Mouse (Mus musculus) CH12.LX (cell line): ENCODE data around the gene Mcl1. TPM values are rescaled to one million over a fixed set of nuclear protein-coding genes. Genes with fewer than 3 reads are reported as not detected.

ENCODE experiments used
- DNase-seq: peaks from one replicate; pipeline ENCODE4 v3.0.0-alpha.2; 2013; ENCODE audit errors: extremely low read depth
- H3K27ac ChIP-seq: 2 replicates; pipeline ENCODE4 v1.5.1; 2012; ENCODE audit warnings: low read depth, mild to moderate bottlenecking, control low read depth, moderate library complexity; ENCODE audit not compliant: insufficient read depth
- H3K27me3 ChIP-seq: replicated peaks from 2 replicates; pipeline ENCODE3; 2012; ENCODE audit warnings: inconsistent platforms
- H3K36me3 ChIP-seq, 2 experiments: replicated peaks in 1 of 2; 2 replicates each; pipeline versions ENCODE3 to v1.6.1; 2012; ENCODE audit warnings: inconsistent platforms in 1 of 2, low read length in 1 of 2, mild to moderate bottlenecking in 1 of 2, mixed read lengths in 1 of 2, moderate library complexity in 1 of 2; ENCODE audit not compliant: control insufficient read depth in 1 of 2, insufficient read depth in 1 of 2
- H3K4me1 ChIP-seq, 2 experiments: 2 replicates each; pipeline ENCODE4 v1.6.1; 2012; ENCODE audit warnings: inconsistent platforms in 1 of 2, moderate library complexity in 1 of 2; ENCODE audit not compliant: insufficient read depth in 2 of 2, control insufficient read depth in 1 of 2
- H3K4me2 ChIP-seq: 2 replicates; pipeline ENCODE4 v1.6.1; 2012; ENCODE audit warnings: low read depth, mild to moderate bottlenecking, control low read depth; ENCODE audit not compliant: poor library complexity, insufficient read depth, severe bottlenecking
- H3K4me3 ChIP-seq, 3 experiments: fragments of 150-350 bp in 1 of 3; sonication (generic) in 1 of 3; replicated peaks in 1 of 3; 2 replicates each; pipeline versions ENCODE3 to v1.5.1; 2011 to 2012; ENCODE audit warnings: low read depth in 2 of 3, low read length in 2 of 3, mild to moderate bottlenecking in 2 of 3, moderate library complexity in 2 of 3, control low read depth in 1 of 3, improper control_type of control experiment in 1 of 3, inconsistent platforms in 1 of 3, mixed read lengths in 1 of 3; ENCODE audit not compliant: poor library complexity in 1 of 3
- H3K79me2 ChIP-seq: replicated peaks from 2 replicates; pipeline ENCODE4 v1.6.1; 2012; ENCODE audit warnings: mild to moderate bottlenecking, moderate library complexity; ENCODE audit not compliant: control insufficient read depth, poor library complexity, insufficient read depth, severe bottlenecking; ENCODE audit errors: extremely low read depth
- H3K9ac ChIP-seq: 2 replicates; pipeline ENCODE4 v1.6.1; 2012; ENCODE audit warnings: low read depth, mild to moderate bottlenecking, control low read depth, moderate library complexity; ENCODE audit not compliant: insufficient read depth
- H3K9me3 ChIP-seq: replicated peaks from 2 replicates; pipeline ENCODE3; 2012; ENCODE audit warnings: low read length, inconsistent platforms, mixed read lengths
- CTCF ChIP-seq, 2 experiments: IDR thresholded peaks in 1 of 2; conservative IDR thresholded peaks in 1 of 2; 2 replicates each; pipeline ENCODE4 v1.5.1; 2011 to 2012; ENCODE audit warnings: low read depth in 2 of 2, low read length in 2 of 2, improper control_type of control experiment in 1 of 2, inconsistent platforms in 1 of 2, mild to moderate bottlenecking in 1 of 2, moderate library complexity in 1 of 2
- E2F4 ChIP-seq: IDR thresholded peaks from 2 replicates; pipeline ENCODE4 v1.6.1; 2011; ENCODE audit warnings: low read depth, low read length, improper control_type of control experiment; ENCODE audit not compliant: insufficient replicate concordance
- ELF1 ChIP-seq: IDR thresholded peaks from 2 replicates; pipeline ENCODE4 v1.6.1; 2014; ENCODE audit warnings: low read depth, mild to moderate bottlenecking, inconsistent platforms, low read length, improper control_type of control experiment
- ETS1 ChIP-seq: conservative IDR thresholded peaks from 2 replicates; pipeline ENCODE4 v1.6.1; 2012; ENCODE audit warnings: low read depth, mild to moderate bottlenecking, inconsistent platforms, low read length, improper control_type of control experiment, moderate library complexity
- GABPA ChIP-seq: IDR thresholded peaks from 2 replicates; pipeline ENCODE4 v1.6.1; 2012; ENCODE audit warnings: low read depth, low read length, improper control_type of control experiment, inconsistent platforms; ENCODE audit not compliant: insufficient replicate concordance
- JUN ChIP-seq: IDR thresholded peaks from 2 replicates; pipeline ENCODE4 v1.6.1; 2011; ENCODE audit warnings: low read depth, mild to moderate bottlenecking, low read length, improper control_type of control experiment, moderate library complexity; ENCODE audit not compliant: insufficient read depth
- JUND ChIP-seq: conservative IDR thresholded peaks from 2 replicates; pipeline ENCODE4 v1.6.1; 2011; ENCODE audit warnings: low read depth, low read length, improper control_type of control experiment
- MAX ChIP-seq: IDR thresholded peaks from 2 replicates; pipeline ENCODE4 v1.6.1; 2011; ENCODE audit warnings: low read length, improper control_type of control experiment
- MAZ ChIP-seq: IDR thresholded peaks from 2 replicates; pipeline ENCODE4 v1.6.1; 2012; ENCODE audit warnings: low read depth, mild to moderate bottlenecking, inconsistent platforms, low read length, improper control_type of control experiment, moderate library complexity
- MXI1 ChIP-seq: IDR thresholded peaks from 2 replicates; pipeline ENCODE4 v1.6.1; 2011; ENCODE audit warnings: mild to moderate bottlenecking, low read depth, low read length, improper control_type of control experiment
- NELFE ChIP-seq: IDR thresholded peaks from 2 replicates; pipeline ENCODE4 v1.6.1; 2011; ENCODE audit warnings: low read depth, low read length, improper control_type of control experiment
- PAX5 ChIP-seq: IDR thresholded peaks from 2 replicates; pipeline ENCODE4 v1.6.1; 2012; ENCODE audit warnings: low read length, inconsistent platforms, mixed read lengths
- POLR2A ChIP-seq: IDR thresholded peaks from 2 replicates; pipeline ENCODE4 v1.6.1; 2011; ENCODE audit warnings: low read depth, mild to moderate bottlenecking, improper control_type of control experiment, low read length
- POLR2AphosphoS2 ChIP-seq: IDR thresholded peaks from 2 replicates; pipeline ENCODE4 v1.6.1; 2011; ENCODE audit warnings: low read depth, low read length, improper control_type of control experiment
- RAD21 ChIP-seq: IDR thresholded peaks from 2 replicates; pipeline ENCODE4 v1.6.1; 2011; ENCODE audit warnings: low read depth, mild to moderate bottlenecking, low read length, improper control_type of control experiment, moderate library complexity
- RCOR1 ChIP-seq: conservative IDR thresholded peaks from 2 replicates; pipeline ENCODE4 v1.6.1; 2012; ENCODE audit warnings: low read depth, mild to moderate bottlenecking, inconsistent platforms, low read length, improper control_type of control experiment
- SIN3A ChIP-seq: IDR thresholded peaks from 2 replicates; pipeline ENCODE4 v1.6.1; 2012; ENCODE audit warnings: low read length, improper control_type of control experiment, inconsistent platforms
- SMC3 ChIP-seq: IDR thresholded peaks from 2 replicates; pipeline ENCODE4 v1.6.1; 2011; ENCODE audit warnings: low read depth, low read length, improper control_type of control experiment
- UBTF ChIP-seq: IDR thresholded peaks from 2 replicates; pipeline ENCODE4 v1.6.1; 2012; ENCODE audit warnings: low read depth, mild to moderate bottlenecking, inconsistent platforms, low read length, improper control_type of control experiment, moderate library complexity
- USF1 ChIP-seq: IDR thresholded peaks from 2 replicates; pipeline ENCODE4 v1.6.1; 2014; ENCODE audit warnings: low read depth, mild to moderate bottlenecking, inconsistent platforms, low read length, improper control_type of control experiment
- ZC3H11A ChIP-seq: IDR thresholded peaks from 2 replicates; pipeline ENCODE4 v1.6.1; 2012; ENCODE audit warnings: low read depth, mild to moderate bottlenecking, inconsistent platforms, low read length, improper control_type of control experiment
- ZMIZ1 ChIP-seq: IDR thresholded peaks from 2 replicates; pipeline ENCODE4 v1.6.1; 2012; ENCODE audit warnings: low read depth, mild to moderate bottlenecking, inconsistent platforms, low read length, improper control_type of control experiment
- dilution Hi-C: fragments of 300-500 bp; cut with MboI; formaldehyde crosslinking; loops from 2 replicates; pipeline ENCODE4 v1.14.3; 2020; ENCODE audit warnings: low sequenced_read_pairs; ENCODE audit not compliant: extremely low pct_unique_long_range_greater_than_20kb, extremely low pct_ligation_motif_present
- in situ Hi-C: fragments of 300-500 bp; cut with MboI; formaldehyde crosslinking; loops from 3 replicates; pipeline ENCODE4 v1.14.3; 2019; ENCODE audit warnings: low sequenced_read_pairs, low pct_ligation_motif_present, low pct_unique_long_range_greater_than_20kb, mixed read lengths
- polyA plus RNA-seq: library from polyadenylated mRNA; unstranded; fragments of >175 nt; gene quantifications from 2 replicates; pipeline ENCODE4 v1.2.1, GENCODE M21; 2012; ENCODE audit warnings: low read depth; ENCODE audit not compliant: insufficient read length
- total RNA-seq, 2 experiments: library from RNA; depleted of rRNA; stranded (reverse); fragments of 300-350 nt in 1 of 2; fragments of >200 nt in 1 of 2; gene quantifications; 2 replicates each; pipeline ENCODE4 v1.2.3; 2012 to 2014

Mcl1 gene
- total and polyA plus RNA-seq, 3 experiments = 95.9 to 225 (median 188) TPM

GRCm38 (mm10) chr3:95698286-95698685, 39.7 kb downstream of the Mcl1 start:
- no peak overlapping the region for H3K4me2 ChIP-seq
- H3K4me3 ChIP-seq = no peak overlapping the region
- DNase-seq = no peak
- in situ Hi-C loops (no loop called here), dilution Hi-C loops (no loop called here)
- H3K36me3 ChIP-seq = no peaks in the 10 kb centered on the region
- peaks cover 18 to 39% of the 10 kb centered on the region in 2 experiments for H3K4me1 ChIP-seq
- no peak for TF ChIP-seq PAX5
- TF ChIP-seq SMC3 = no peak
- no peak for TF ChIP-seq NELFE
- TF ChIP-seq RCOR1 = no peak
- TF ChIP-seq ZC3H11A = no peak
- TF ChIP-seq MXI1 = no peak
- no peak for TF ChIP-seq CTCF (conservative IDR thresholded peaks at IDR 0.05 in 1 of 2, IDR thresholded peaks at IDR 0.05 in 1 of 2; ENCODE audit: low read depth in 2 of 2, low read length in 2 of 2)
- TF ChIP-seq UBTF = no peak
- TF ChIP-seq RAD21 = no peak
- no peak for TF ChIP-seq JUN
- H3K9ac ChIP-seq = no peak overlapping the region
- no peaks in the 10 kb centered on the region for H3K9me3 ChIP-seq
- H3K27me3 ChIP-seq = no peaks in the 10 kb centered on the region
- no peak overlapping the region for H3K27ac ChIP-seq
- H3K79me2 ChIP-seq = no peaks in the 10 kb centered on the region

- dilution Hi-C loops = no loop called here
- Histone ChIP-seq H3K4me1 (peaks cover 2 to 19% of the 10 kb centered on the region in 2 experiments; a peak in 3 of 4 replicates), H3K36me3 (no peaks in the 10 kb centered on the region), H3K4me2 (no peak overlapping the region), H3K79me2 (no peaks in the 10 kb centered on the region), H3K4me3 (no peak overlapping the region)
- TF ChIP-seq RCOR1 (no peak), SIN3A (no peak), RAD21 (no peak), E2F4 (no peak), USF1 (no peak), POLR2AphosphoS2 (no peak), MAZ (no peak), MXI1 (no peak), ELF1 (no peak), JUND (no peak), GABPA (no peak), ETS1 (no peak), ZMIZ1 (no peak), POLR2A (no peak), MAX (no peak)
- TF ChIP-seq, all 38 proteins: peak for 0
- Histone ChIP-seq H3K9me3 (no peaks in the 10 kb centered on the region), H3K27me3 (no peaks in the 10 kb centered on the region), H3K27ac (no peak overlapping the region), H3K9ac (no peak overlapping the region)
- DNase-seq = no peak
- in situ Hi-C loops = no loop called here
Observed at GRCm38 (mm10) chr3:95700233-95700681, 41.7 kb downstream of the Mcl1 start.
